Mouse (Mus musculus) heart, embryonic 15.5 days (tissue): ENCODE measurements around the gene Ethe1. TPM values are rescaled to one million over a fixed set of nuclear protein-coding genes. Genes with fewer than 3 reads are reported as not detected.

Source experiments
- ATAC-seq: fragments of 200-750 bp; cut with Nextera tagmentation; replicated peaks from 2 replicates; pipeline ENCODE4 v1.8.0; 2017; ENCODE audit warnings: low read depth, moderate TSS enrichment; ENCODE audit not compliant: insufficient number of reproducible peaks, insufficient read depth, low FRiP score
- H3K27ac ChIP-seq: fragments of 300-500 bp; sonication (generic); 2 replicates; pipeline ENCODE4 v1.5.1; 2015; ENCODE audit warnings: mild to moderate bottlenecking, inconsistent platforms
- H3K27me3 ChIP-seq: fragments of 300-500 bp; sonication (generic); 2 replicates; pipeline ENCODE4 v1.6.1; 2015; ENCODE audit warnings: inconsistent platforms
- H3K36me3 ChIP-seq: fragments of 300-500 bp; sonication (generic); 2 replicates; pipeline ENCODE4 v1.6.1; 2015; ENCODE audit warnings: mild to moderate bottlenecking, inconsistent platforms
- H3K4me1 ChIP-seq: fragments of 300-500 bp; sonication (generic); replicated peaks from 2 replicates; pipeline ENCODE4 v1.6.1; 2015; ENCODE audit warnings: inconsistent platforms
- H3K4me2 ChIP-seq: fragments of 300-500 bp; sonication (generic); 2 replicates; pipeline ENCODE4 v1.6.1; 2015; ENCODE audit warnings: inconsistent platforms, mild to moderate bottlenecking, moderate library complexity
- H3K4me3 ChIP-seq: fragments of 300-500 bp; sonication (generic); 2 replicates; pipeline ENCODE4 v1.5.1; 2015; ENCODE audit warnings: mild to moderate bottlenecking, inconsistent platforms
- H3K9ac ChIP-seq: fragments of 300-500 bp; sonication (generic); 2 replicates; pipeline ENCODE4 v1.6.1; 2015; ENCODE audit warnings: mild to moderate bottlenecking, inconsistent platforms
- H3K9me3 ChIP-seq: fragments of 300-500 bp; sonication (generic); replicated peaks from 2 replicates; pipeline ENCODE4 v1.6.1; 2016; ENCODE audit warnings: inconsistent platforms
- WGBS: fragments of 180-500 bp; shearing (Covaris S2); methylation state at CpG from one replicate; pipeline ENCODE4 v1.1.7; 2015; ENCODE audit warnings: mixed read lengths; 5-methylcytosine and 5-hydroxymethylcytosine counted together
- polyA plus RNA-seq: library from polyadenylated mRNA; unstranded; fragments of >200 nt; fragmentation: Nextera tagmentation; extraction: Ambion mirVana; gene quantifications from 2 replicates; pipeline ENCODE4 v1.2.1, GENCODE M21; 2015

Gene Ethe1
- polyA plus RNA-seq, 1 experiment from 2014 or later, result 20.5 TPM

DNA sequence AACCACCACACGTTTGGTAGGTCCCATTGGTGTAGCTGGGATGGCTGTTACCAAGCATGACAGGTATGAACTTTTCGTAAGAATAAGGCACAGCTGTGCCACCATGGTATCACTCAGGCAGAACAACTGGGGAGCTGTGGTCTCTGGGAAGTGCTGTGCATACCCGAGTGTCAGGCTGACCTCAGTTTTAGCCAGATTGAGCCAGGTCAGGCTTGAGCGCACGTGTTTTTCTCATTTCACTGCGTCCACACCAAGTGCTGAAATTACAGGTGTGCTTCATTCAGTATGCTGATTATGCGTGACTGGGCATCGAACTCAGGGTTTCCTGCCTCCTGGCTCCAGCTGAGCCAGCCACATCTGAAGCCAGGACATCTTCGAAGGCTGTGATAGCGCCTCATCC lies 31.6 kb upstream of the Ethe1 start:
- no peak overlapping the region for H3K4me2 ChIP-seq
- no peaks in the 10 kb centered on the region for H3K4me1 ChIP-seq
- H3K27me3 ChIP-seq, result no peaks in the 10 kb centered on the region
- no peak for ATAC-seq
- no peak overlapping the region for H3K9ac ChIP-seq
- peaks cover 33% of the 10 kb centered on the region for H3K36me3 ChIP-seq
- H3K4me3 ChIP-seq, result no peak overlapping the region
- 93% methylated on average over 10 of the region's 10 CpGs for WGBS
- H3K27ac ChIP-seq, result no peak overlapping the region
- no peaks in the 10 kb centered on the region for H3K9me3 ChIP-seq

DNA sequence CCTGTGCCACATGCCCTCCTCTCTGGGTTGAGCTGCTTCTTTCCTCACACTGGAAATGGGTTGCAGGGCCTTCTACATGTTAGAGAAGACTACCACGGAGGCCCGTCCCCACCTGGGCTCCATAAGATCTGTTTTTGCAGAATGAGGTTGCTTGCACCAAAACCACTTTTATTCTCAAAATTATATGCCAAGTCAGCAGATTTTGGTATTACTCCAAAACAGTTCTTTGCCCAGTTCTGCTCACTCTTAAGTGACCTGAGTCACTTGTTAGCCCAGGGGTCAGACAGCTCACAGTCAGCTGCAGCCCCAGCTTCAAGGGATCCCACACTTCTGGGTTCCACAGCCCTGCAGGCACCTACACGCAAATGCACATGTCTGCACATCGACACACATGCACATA lies 25.9 kb upstream of the Ethe1 start:
- 89% methylated on average over 4 of the region's 4 CpGs for WGBS
- peaks cover 25% of the 10 kb centered on the region for H3K36me3 ChIP-seq
- no peak overlapping the region for H3K4me2 ChIP-seq
- ATAC-seq, result no peak
- H3K4me3 ChIP-seq, result no peak overlapping the region
- no peaks in the 10 kb centered on the region for H3K27me3 ChIP-seq
- no peaks in the 10 kb centered on the region for H3K4me1 ChIP-seq
- no peaks in the 10 kb centered on the region for H3K9me3 ChIP-seq
- no peak overlapping the region for H3K9ac ChIP-seq
- no peak overlapping the region for H3K27ac ChIP-seq

GRCm38 (mm10) chr7:24563191-24563836 lies 24.0 kb upstream of the Ethe1 start:
- Histone ChIP-seq H3K4me1 (no peaks in the 10 kb centered on the region), H3K27me3 (no peaks in the 10 kb centered on the region), H3K36me3 (peaks cover 40% of the 10 kb centered on the region), H3K9ac (no peak overlapping the region), H3K9me3 (no peaks in the 10 kb centered on the region), H3K4me2 (no peak overlapping the region), H3K27ac (no peak overlapping the region), H3K4me3 (no peak overlapping the region)
- WGBS, result 83% methylated on average over 8 of the region's 8 CpGs
- no peak for ATAC-seq

DNA sequence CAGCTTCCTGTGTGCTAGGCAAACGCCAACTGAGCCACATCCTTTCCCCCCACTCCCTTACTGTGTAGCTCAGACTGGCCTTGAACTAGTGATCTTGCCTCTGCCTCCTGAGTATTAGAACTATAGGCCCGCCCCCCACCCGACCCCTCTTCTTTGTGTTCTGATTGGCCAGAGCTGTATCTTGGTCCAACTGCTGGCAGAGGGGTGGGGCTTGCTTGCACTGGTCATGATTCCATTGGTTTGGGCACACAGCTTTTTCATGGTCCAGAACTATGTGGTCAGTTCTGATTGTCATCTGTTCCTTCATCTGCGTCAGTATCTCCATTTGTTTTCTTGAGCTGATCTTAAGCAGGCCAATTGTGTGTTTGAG lies 23.5 kb upstream of the Ethe1 start:
- no peak overlapping the region for H3K4me3 ChIP-seq
- no peak for ATAC-seq
- no peak overlapping the region for H3K4me2 ChIP-seq
- no peak overlapping the region for H3K27ac ChIP-seq
- peaks cover 45% of the 10 kb centered on the region for H3K36me3 ChIP-seq
- H3K9ac ChIP-seq, result no peak overlapping the region
- no peaks in the 10 kb centered on the region for H3K9me3 ChIP-seq
- no peaks in the 10 kb centered on the region for H3K27me3 ChIP-seq
- H3K4me1 ChIP-seq, result no peaks in the 10 kb centered on the region
- WGBS, result 79% methylated on average over 4 of the region's 4 CpGs

GRCm38 (mm10) chr7:24564607-24565265 lies 22.6 kb upstream of the Ethe1 start:
- Histone ChIP-seq H3K27me3 (no peaks in the 10 kb centered on the region), H3K36me3 (peaks cover 50% of the 10 kb centered on the region)

GRCm38 (mm10) chr7:24565627-24566026 lies 21.7 kb upstream of the Ethe1 start:
- Histone ChIP-seq H3K4me3 (no peak overlapping the region), H3K9ac (no peak overlapping the region), H3K36me3 (peaks cover 47% of the 10 kb centered on the region), H3K4me1 (no peaks in the 10 kb centered on the region), H3K4me2 (no peak overlapping the region), H3K27ac (no peak overlapping the region), H3K9me3 (no peaks in the 10 kb centered on the region), H3K27me3 (no peaks in the 10 kb centered on the region)
- WGBS, result 85% methylated on average over 11 of the region's 11 CpGs
- ATAC-seq, result no peak

More at GRCm38 (mm10) chr7:24564607-24565265, 22.6 kb upstream of the Ethe1 start:
- Histone ChIP-seq H3K4me2 (no peak overlapping the region), H3K27ac (no peak overlapping the region), H3K4me3 (no peak overlapping the region), H3K4me1 (no peaks in the 10 kb centered on the region), H3K9me3 (no peaks in the 10 kb centered on the region), H3K9ac (no peak overlapping the region)
- no peak for ATAC-seq
- WGBS, result 63% methylated on average over 6 of the region's 6 CpGs

DNA sequence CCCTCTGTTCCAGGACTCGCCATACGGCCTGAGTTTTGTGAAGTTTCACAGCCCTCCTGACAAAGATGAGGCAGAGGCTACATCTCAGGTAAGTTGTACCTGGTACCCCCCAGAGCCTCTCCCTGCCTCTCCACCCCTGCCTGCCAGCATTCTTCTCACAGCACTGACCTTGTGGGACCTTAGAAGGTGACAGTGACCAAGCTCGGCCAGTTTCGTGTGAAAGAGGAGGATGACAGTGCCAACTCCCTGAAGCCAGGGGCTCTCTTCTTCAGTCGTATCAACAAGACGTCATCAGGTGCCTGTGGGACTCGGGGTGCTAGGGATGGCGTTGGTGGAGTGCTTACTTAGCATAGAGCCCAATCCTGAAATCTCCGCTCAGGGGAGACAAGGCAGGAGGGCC lies 21.1 kb upstream of the Ethe1 start:
- Histone ChIP-seq H3K4me3 (no peak overlapping the region), H3K9me3 (no peaks in the 10 kb centered on the region), H3K4me2 (no peak overlapping the region), H3K4me1 (no peaks in the 10 kb centered on the region), H3K9ac (no peak overlapping the region), H3K27me3 (no peaks in the 10 kb centered on the region), H3K27ac (no peak overlapping the region), H3K36me3 (peaks cover 45% of the 10 kb centered on the region)
- ATAC-seq, result no peak
- 90% methylated on average over 9 of the region's 9 CpGs for WGBS

GRCm38 (mm10) chr7:24568512-24568911 lies 18.8 kb upstream of the Ethe1 start:
- 87% methylated on average over 4 of the region's 4 CpGs for WGBS

GRCm38 (mm10) chr7:24571071-24571470 lies 16.3 kb upstream of the Ethe1 start:
- 67% methylated on average over 4 of the region's 4 CpGs for WGBS
- no peak for ATAC-seq
- no peak overlapping the region for H3K27ac ChIP-seq
- 0 out of 2 replicates have a peak, but pooled peaks cover 3% of the 10 kb centered on the region for H3K4me1 ChIP-seq
- no peak overlapping the region for H3K4me3 ChIP-seq
- H3K4me2 ChIP-seq, result no peak overlapping the region
- no peaks in the 10 kb centered on the region for H3K9me3 ChIP-seq
- no peak overlapping the region for H3K9ac ChIP-seq
- no peaks in the 10 kb centered on the region for H3K27me3 ChIP-seq
- peaks cover 39% of the 10 kb centered on the region for H3K36me3 ChIP-seq

More at GRCm38 (mm10) chr7:24568512-24568911, 18.8 kb upstream of the Ethe1 start:
- Histone ChIP-seq H3K27ac (no peak overlapping the region), H3K9me3 (no peaks in the 10 kb centered on the region), H3K4me1 (no peaks in the 10 kb centered on the region), H3K4me3 (no peak overlapping the region), H3K27me3 (no peaks in the 10 kb centered on the region), H3K36me3 (peaks cover 43% of the 10 kb centered on the region), H3K4me2 (no peak overlapping the region), H3K9ac (no peak overlapping the region)
- no peak for ATAC-seq

- no peak overlapping the region for H3K9ac ChIP-seq
- H3K4me2 ChIP-seq, result no peak overlapping the region
- WGBS, result 60% methylated on average over 5 of the region's 5 CpGs
- no peak for ATAC-seq
- no peak overlapping the region for H3K27ac ChIP-seq
- no peak overlapping the region for H3K4me3 ChIP-seq
- H3K9me3 ChIP-seq, result no peaks in the 10 kb centered on the region
- H3K27me3 ChIP-seq, result no peaks in the 10 kb centered on the region
- H3K4me1 ChIP-seq, result 0 out of 2 replicates have a peak, but pooled peaks cover 3% of the 10 kb centered on the region
- H3K36me3 ChIP-seq, result peaks cover 25% of the 10 kb centered on the region
Measured at GRCm38 (mm10) chr7:24572455-24572854, 14.9 kb upstream of the Ethe1 start.

- Histone ChIP-seq H3K27ac (no peak overlapping the region), H3K9me3 (no peaks in the 10 kb centered on the region), H3K4me1 (0 out of 2 replicates have a peak, but pooled peaks cover 3% of the 10 kb centered on the region), H3K36me3 (peaks cover 8% of the 10 kb centered on the region), H3K9ac (no peak overlapping the region), H3K4me3 (no peak overlapping the region), H3K27me3 (no peaks in the 10 kb centered on the region), H3K4me2 (no peak overlapping the region)
- ATAC-seq, result no peak
- 54% methylated on average over 12 of the region's 12 CpGs for WGBS
Measured at GRCm38 (mm10) chr7:24574224-24574796, 13.0 kb upstream of the Ethe1 start.
